Mouse (Mus musculus): ENCODE results near the gene Gbp4.
"Not testable (repeated sequence)": the region's sequence is repeated elsewhere in the genome, so short reads cannot be mapped to it uniquely, and the experiment has no call there.

The Gbp4 gene

GRCm38 (mm10) chr5:105139409-105140088 is at the start of gene Gbp4, which contains the start of the genes Gbp9 and Gbp8:
Gene Gbp4, minus strand, starts transcription at chr5:105139586.
Gene Gbp9, minus strand, starts transcription at chr5:105139539.
Gene Gbp8, minus strand, starts transcription at chr5:105139540.
- ATAC-seq (ENCODE audit: insufficient number of reproducible peaks, low FRiP score, low TSS enrichment) = not testable (repeated sequence)

DNA sequence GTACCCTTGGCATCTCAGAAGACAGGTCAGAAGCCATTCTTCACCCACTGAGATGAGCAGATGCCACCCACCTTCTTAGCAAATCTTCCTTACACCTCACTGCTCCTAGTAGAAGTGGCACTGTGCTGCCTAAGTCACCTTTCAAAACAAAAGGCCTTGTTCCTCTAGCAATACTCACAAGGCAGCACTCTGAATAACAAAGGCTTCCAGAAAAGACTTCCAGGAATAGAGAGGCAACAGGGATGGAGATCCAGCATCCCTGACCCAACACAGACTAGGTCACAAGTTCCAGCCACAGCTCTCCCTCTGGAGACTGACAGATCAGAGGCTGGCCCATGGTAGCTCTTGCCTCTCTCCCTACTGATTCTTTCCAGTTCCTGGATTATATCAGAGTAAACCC is 42.1 kb upstream of the Gbp4 start:
- no peak for ATAC-seq (ENCODE audit: insufficient number of reproducible peaks, low FRiP score, low TSS enrichment)

DNA sequence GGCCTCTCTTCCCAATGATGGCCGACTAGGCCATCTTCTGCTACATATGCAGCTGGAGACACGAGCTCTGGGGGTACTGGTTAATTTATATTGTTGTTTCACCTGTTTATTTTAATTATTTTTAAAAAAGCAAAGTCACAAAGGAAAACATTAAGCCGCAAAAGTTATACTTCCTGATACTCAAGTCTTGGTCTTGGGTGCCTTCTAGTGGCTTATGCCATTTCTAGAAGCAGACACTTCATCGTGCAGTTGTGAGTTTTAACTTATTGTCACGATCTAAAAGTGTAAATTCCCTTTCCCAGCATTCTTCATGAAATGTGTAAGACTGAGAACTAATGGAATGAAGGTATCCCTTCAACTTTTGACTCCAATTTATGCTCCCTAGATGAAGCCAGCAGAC is 17.2 kb upstream of the Gbp4 start:
- ATAC-seq (ENCODE audit: insufficient number of reproducible peaks, low FRiP score, low TSS enrichment) = no peak

DNA sequence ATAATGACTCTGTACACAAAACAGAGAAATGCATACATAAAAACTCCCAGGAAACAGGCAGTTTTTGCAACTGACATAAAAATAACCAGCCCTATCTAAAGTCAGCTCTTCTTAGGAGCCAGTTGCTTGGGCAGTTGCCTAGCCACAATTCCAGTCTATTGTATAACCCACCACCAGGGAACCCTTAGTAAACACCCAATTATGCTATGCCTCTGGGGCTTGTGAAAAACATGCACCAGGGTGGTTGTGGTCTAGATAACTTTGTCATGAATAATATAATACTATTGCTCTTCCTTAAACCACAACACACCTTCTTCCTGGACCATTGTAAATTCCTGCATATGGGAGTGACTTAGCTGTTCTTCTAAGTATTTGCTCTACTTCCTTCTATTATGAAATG is 14.7 kb upstream of the Gbp4 start:
- ATAC-seq (ENCODE audit: insufficient number of reproducible peaks, low FRiP score, low TSS enrichment) = no peak

DNA sequence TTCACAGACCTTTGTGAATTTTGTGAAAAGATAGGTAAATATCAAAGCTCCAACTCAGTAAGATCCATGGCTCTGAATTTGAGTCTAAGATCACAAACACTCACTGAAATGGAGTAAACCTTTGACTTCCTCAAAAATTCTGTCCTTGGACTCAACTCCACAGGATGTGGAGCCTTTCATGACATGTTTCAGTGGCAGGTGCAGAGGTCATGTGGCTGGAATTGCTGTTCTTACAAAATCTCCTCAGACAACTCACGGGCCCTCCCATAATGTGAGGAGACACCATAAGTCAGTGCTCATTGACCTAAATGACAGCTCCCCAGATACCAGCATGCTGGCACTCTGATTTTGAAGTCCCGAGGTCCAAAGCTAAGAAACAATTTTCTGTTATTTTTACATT is 8.7 kb upstream of the Gbp4 start:
- not testable (repeated sequence) for ATAC-seq (ENCODE audit: insufficient number of reproducible peaks, low FRiP score, low TSS enrichment)

GRCm38 (mm10) chr5:105146447-105146846 is 7.1 kb upstream of the Gbp4 start:
- no peak for ATAC-seq (ENCODE audit: insufficient number of reproducible peaks, low FRiP score, low TSS enrichment)

DNA sequence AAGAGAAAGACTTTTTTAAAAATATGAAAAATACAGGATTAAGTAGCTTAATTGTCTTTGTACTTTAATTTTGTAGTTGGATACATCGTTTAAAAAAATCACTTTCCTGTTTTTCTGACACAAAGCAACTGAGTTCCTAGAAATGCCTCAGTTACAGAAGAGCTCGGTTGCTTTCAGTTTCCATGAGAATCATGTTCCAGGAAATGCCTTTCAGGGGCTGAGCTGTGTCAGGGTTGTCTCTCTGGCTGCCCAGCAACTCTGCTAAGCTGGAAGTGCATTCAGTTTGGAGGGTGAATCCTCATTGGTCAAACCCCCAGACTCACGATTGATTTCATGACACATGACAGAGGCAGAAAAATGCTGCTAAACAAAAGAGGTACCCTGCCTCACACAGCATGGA is 6.3 kb upstream of the Gbp4 start:
- ATAC-seq (ENCODE audit: insufficient number of reproducible peaks, low FRiP score, low TSS enrichment) = not testable (repeated sequence)

DNA sequence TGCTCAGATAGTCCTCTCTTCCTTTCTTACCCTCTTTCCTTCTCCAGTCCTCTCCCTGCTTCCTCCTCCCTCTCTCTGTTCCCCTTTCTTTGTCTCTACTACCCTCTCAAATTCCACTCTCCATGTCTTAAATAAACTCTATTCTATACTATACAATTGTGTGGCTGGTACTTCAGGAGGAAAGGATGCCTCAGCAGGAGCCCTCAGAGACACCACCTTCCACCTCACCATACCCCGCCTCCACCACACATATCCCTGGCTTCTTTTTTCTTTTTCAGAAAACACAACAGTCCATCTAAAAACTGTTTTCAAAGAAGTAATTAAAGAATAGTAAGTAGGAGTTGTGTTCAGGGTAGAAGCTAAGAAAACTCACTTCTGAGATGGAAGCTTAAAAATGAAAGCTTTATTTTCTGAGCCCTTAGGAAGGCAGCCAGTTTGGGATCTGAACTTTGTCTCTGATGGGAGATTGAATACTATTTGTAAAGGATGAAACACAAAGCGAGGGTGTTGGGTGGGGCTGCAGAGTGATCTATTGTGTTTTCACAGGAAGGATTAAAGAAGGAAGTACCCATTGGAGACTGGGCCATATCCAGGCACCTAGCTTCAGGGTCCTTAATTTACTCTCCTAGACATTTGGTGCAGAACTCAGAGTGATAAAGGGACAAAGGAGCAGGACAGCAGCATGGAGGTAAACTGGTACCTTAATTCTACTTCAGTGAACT is 864 bp upstream of the Gbp4 start:
- ATAC-seq (ENCODE audit: insufficient number of reproducible peaks, low FRiP score, low TSS enrichment) = not testable (repeated sequence)

DNA sequence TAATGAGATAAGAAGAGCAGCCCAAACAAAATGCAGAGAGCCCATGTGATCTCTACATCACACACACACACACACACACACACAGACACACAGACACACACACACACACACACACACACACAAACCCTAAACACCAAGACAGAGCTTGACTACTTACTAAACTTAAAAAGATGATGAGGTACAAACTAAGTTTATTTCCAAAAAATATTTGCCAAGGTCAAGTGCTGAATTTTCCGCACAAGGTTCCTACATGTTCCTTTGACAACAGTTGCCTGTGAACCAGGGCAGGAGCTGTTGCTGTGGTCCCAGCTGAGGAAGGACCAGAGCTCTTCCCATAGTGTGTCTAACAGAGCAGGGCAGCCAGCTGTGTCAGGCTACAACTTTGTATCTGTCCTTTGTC is 480 bp downstream of the Gbp4 start:
- no peak for ATAC-seq (ENCODE audit: insufficient number of reproducible peaks, low FRiP score, low TSS enrichment)

GRCm38 (mm10) chr5:105136706-105137304 is 2.6 kb downstream of the Gbp4 start:
- ATAC-seq (ENCODE audit: insufficient number of reproducible peaks, low FRiP score, low TSS enrichment) = not testable (repeated sequence)

GRCm38 (mm10) chr5:105121731-105122130 is 17.7 kb downstream of the Gbp4 start:
- ATAC-seq (ENCODE audit: insufficient number of reproducible peaks, low FRiP score, low TSS enrichment) = not testable (repeated sequence)

DNA sequence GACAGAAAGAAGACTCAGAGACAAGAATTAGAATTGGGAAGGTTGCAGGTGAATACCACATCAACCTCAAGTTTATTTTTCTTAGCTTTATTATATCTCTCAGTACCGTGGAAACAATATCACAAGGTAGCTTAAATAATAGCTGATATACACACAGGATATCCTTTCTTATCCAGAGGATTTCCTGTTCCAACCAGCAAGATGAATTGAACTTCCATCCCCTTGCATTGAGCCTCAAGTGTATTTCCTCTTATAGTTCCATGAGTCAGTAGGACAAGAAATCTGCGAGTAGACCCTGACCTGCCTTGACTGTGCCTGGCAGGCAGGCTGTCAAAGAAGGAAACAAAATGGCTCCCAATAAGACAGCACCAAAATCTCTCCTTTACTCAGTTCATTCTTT is 23.6 kb downstream of the Gbp4 start:
- no peak for ATAC-seq (ENCODE audit: insufficient number of reproducible peaks, low FRiP score, low TSS enrichment)

GRCm38 (mm10) chr5:105114696-105115095 is 24.7 kb downstream of the Gbp4 start:
- ATAC-seq (ENCODE audit: insufficient number of reproducible peaks, low FRiP score, low TSS enrichment) = no peak

- no peak for ATAC-seq (ENCODE audit: insufficient number of reproducible peaks, low FRiP score, low TSS enrichment)
These were observed 25.7 kb downstream of the Gbp4 start for GRCm38 (mm10) chr5:105113656-105114055.

- ATAC-seq (ENCODE audit: insufficient number of reproducible peaks, low FRiP score, low TSS enrichment) = not testable (repeated sequence)
These were observed 29.0 kb downstream of the Gbp4 start for GRCm38 (mm10) chr5:105110271-105110852.

GRCm38 (mm10) chr5:105109775-105110174 is 29.6 kb downstream of the Gbp4 start:
- ATAC-seq (ENCODE audit: insufficient number of reproducible peaks, low FRiP score, low TSS enrichment) = not testable (repeated sequence)

- ATAC-seq (ENCODE audit: insufficient number of reproducible peaks, low FRiP score, low TSS enrichment) = not testable (repeated sequence)
These were observed 33.7 kb downstream of the Gbp4 start for GRCm38 (mm10) chr5:105105689-105106088.

GRCm38 (mm10) chr5:105081900-105082299 is 57.5 kb downstream of the Gbp4 start:
- ATAC-seq (ENCODE audit: insufficient number of reproducible peaks, low FRiP score, low TSS enrichment) = no peak

GRCm38 (mm10) chr5:105068356-105068755 is 71.0 kb downstream of the Gbp4 start:
- ATAC-seq (ENCODE audit: insufficient number of reproducible peaks, low FRiP score, low TSS enrichment) = not testable (repeated sequence)

All from cerebellum, adult (tissue).